Mouse (Mus musculus): ENCODE results near the gene Ppp2r5d.

Ppp2r5d gene

GRCm38 (mm10) chr17:46644916-46645475 lies 59.9 kb downstream of the Ppp2r5d start:
- DNase-seq (ENCODE audit: low spot score), result no peak

- no peak for DNase-seq (ENCODE audit: low spot score)
These were observed 60.6 kb downstream of the Ppp2r5d start for GRCm38 (mm10) chr17:46644152-46644805.

GRCm38 (mm10) chr17:46642060-46642459 lies 62.9 kb downstream of the Ppp2r5d start:
- DNase-seq (ENCODE audit: low spot score), result no peak

GRCm38 (mm10) chr17:46639929-46640328 lies 65.0 kb downstream of the Ppp2r5d start:
- no peak for DNase-seq (ENCODE audit: low spot score)

GRCm38 (mm10) chr17:46636831-46637523 lies 67.9 kb downstream of the Ppp2r5d start:
- DNase-seq (ENCODE audit: low spot score), result no peak
